ENCODE assay signal across 20 mouse cellular contexts in the genomic region with DNA sequence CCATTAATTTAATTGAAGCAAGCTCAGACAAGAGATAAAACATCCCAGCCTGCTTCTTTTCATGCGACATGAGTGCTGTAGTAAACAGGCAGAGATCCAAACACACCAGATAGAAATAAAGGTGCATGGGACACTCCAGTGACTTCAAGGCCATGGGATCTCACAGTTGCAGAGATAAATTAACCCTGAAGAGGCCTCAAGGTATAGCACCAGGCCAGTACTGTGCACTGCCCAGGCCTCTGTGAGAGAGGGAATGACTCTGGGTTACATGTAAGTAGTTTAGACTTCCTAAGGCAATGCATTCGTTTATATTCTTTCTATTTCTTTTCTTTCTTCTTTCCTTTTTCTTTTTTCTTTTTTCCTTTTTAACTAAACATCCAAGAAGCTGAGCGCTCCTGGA.
"Had no signal": no experiment of that assay in that cellular context is flagged by ENCODE, and none has a peak within 500 bp of the region (broad histone marks: within the 10 kb centered on the region; RNA-seq: fewer than 3 reads in every experiment).

No protein-coding gene starts in this region.

- H3K4me1 ChIP-seq: liver, embryonic 13.5 days; liver, embryonic 15.5 days; lung, embryonic 15.5 days; megakaryocyte, embryonic 14.5 days; midbrain, embryonic 12.5 days had no signal

- H3K9ac ChIP-seq: liver, embryonic 13.5 days; liver, embryonic 15.5 days; liver, postnatal 0 days; lung, embryonic 15.5 days; midbrain, embryonic 12.5 days had no signal

- H3K27ac ChIP-seq: liver, embryonic 13.5 days; liver, embryonic 15.5 days; lung, embryonic 15.5 days; macrophage; midbrain, embryonic 12.5 days had no signal

- H3K36me3 ChIP-seq: liver, embryonic 13.5 days; liver, embryonic 15.5 days; lung, embryonic 15.5 days; midbrain, embryonic 12.5 days had no signal

- H3K4me2 ChIP-seq: liver, embryonic 11.5 days; liver, embryonic 13.5 days; liver, embryonic 15.5 days; lung, embryonic 15.5 days; midbrain, embryonic 12.5 days had no signal

- ATAC-seq: liver, postnatal 0 days; lung, postnatal 0 days had no signal

- H3K27me3 ChIP-seq: liver, embryonic 13.5 days; liver, embryonic 15.5 days; lung, embryonic 15.5 days; megakaryocyte, embryonic 14.5 days; midbrain, embryonic 12.5 days had no signal

- DNase-seq: liver, embryonic 13.5 days; liver, postnatal 0 days; lung, adult 2 months; lung, postnatal 14 days; lung, postnatal 36 days; retina, postnatal 1 day; right cerebral cortex, adult 18-20 months; right cerebral cortex, postnatal 25 days; right cerebral cortex, postnatal 4 days; spleen, adult 18-20 months; thymus, adult 18-20 months; thymus, postnatal 14 days; thymus, postnatal 36 days had no signal

- H3K4me3 ChIP-seq: liver, embryonic 13.5 days; liver, embryonic 15.5 days; lung, embryonic 15.5 days; megakaryocyte, embryonic 14.5 days; midbrain, embryonic 12.5 days had no signal

- H3K9me3 ChIP-seq: liver, embryonic 13.5 days; liver, embryonic 15.5 days; lung, embryonic 15.5 days; midbrain, embryonic 12.5 days had no signal
